Mouse (Mus musculus) E14TG2a.4 (cell line): ENCODE measurements around the gene Ebpl.

Source experiments
- CTCF ChIP-seq: conservative IDR thresholded peaks from 2 replicates; pipeline ENCODE4 v1.5.1; 2014; ENCODE audit warnings: low read length
- NANOG ChIP-seq: IDR thresholded peaks from 2 replicates; pipeline ENCODE4 v1.6.1; 2014; ENCODE audit warnings: borderline replicate concordance, low read length, mixed read lengths
- POU5F1 ChIP-seq: IDR thresholded peaks from 2 replicates; pipeline ENCODE4 v1.6.1; 2014; ENCODE audit warnings: low read length, borderline replicate concordance

- TF ChIP-seq CTCF (no peak), POU5F1 (no peak), NANOG (no peak)
Observed at GRCm38 (mm10) chr14:61321200-61321599, 39.0 kb downstream of the Ebpl start.
